Mouse (Mus musculus) hindbrain, embryonic 10.5 days (tissue): ENCODE results near the gene Nprl3. TPM values are rescaled to one million over a fixed set of nuclear protein-coding genes. Genes with fewer than 3 reads are reported as not detected.

ENCODE experiments used
- DNase-seq: peaks from one replicate; pipeline ENCODE4 v3.0.0-alpha.2; 2017; ENCODE audit warnings: low spot score
- H3K27ac ChIP-seq: fragments of 300-500 bp; sonication (generic); 2 replicates; pipeline ENCODE4 v1.5.1; 2016; ENCODE audit warnings: mild to moderate bottlenecking, moderate library complexity
- H3K27me3 ChIP-seq: fragments of 300-500 bp; sonication (generic); 2 replicates; pipeline ENCODE4 v1.6.1; 2016; ENCODE audit warnings: mild to moderate bottlenecking; ENCODE audit not compliant: poor library complexity, insufficient read depth, severe bottlenecking
- H3K36me3 ChIP-seq: fragments of 300-500 bp; sonication (generic); 2 replicates; pipeline ENCODE4 v1.6.1; 2016; ENCODE audit warnings: mild to moderate bottlenecking, moderate library complexity
- H3K4me1 ChIP-seq: fragments of 300-500 bp; sonication (generic); replicated peaks from 2 replicates; pipeline ENCODE4 v1.6.1; 2016; ENCODE audit warnings: mild to moderate bottlenecking
- H3K4me3 ChIP-seq: fragments of 300-500 bp; sonication (generic); 2 replicates; pipeline ENCODE4 v1.5.1; 2016; ENCODE audit warnings: mild to moderate bottlenecking, moderate library complexity
- H3K9me3 ChIP-seq: fragments of 300-500 bp; sonication (generic); 2 replicates; pipeline ENCODE4 v1.6.1; 2016; ENCODE audit warnings: mild to moderate bottlenecking, moderate library complexity
- WGBS: fragments of 180-500 bp; shearing (Covaris S2); methylation state at CpG from one replicate; pipeline ENCODE4 v1.1.7; 2016; 5-methylcytosine and 5-hydroxymethylcytosine counted together
- polyA plus RNA-seq: library from polyadenylated mRNA; unstranded; fragments of >200 nt; fragmentation: Nextera tagmentation; extraction: Ambion mirVana; gene quantifications from 2 replicates; pipeline ENCODE4 v1.2.1, GENCODE M21; 2016

Gene Nprl3
- polyA plus RNA-seq, 1 experiment from 2014 or later: 45.6 TPM

GRCm38 (mm10) chr11:32224468-32225139 lies 42.9 kb downstream of the Nprl3 start:
- 39% methylated on average over 4 of the region's 4 CpGs for whole genome bisulfite sequencing
- H3K4me3 ChIP-seq: no peak overlapping the region
- H3K27ac ChIP-seq: peak overlapping the region; percentile 95
- no peaks in the 10 kb centered on the region for H3K9me3 ChIP-seq
- H3K27me3 ChIP-seq: peaks cover 28% of the 10 kb centered on the region
- peaks cover 18% of the 10 kb centered on the region for H3K36me3 ChIP-seq
- peak; percentile 45 for DNase-seq
- H3K4me1 ChIP-seq: peaks cover 72% of the 10 kb centered on the region

GRCm38 (mm10) chr11:32223297-32223967 lies 44.1 kb downstream of the Nprl3 start:
- H3K4me3 ChIP-seq: no peak overlapping the region; the same call in 1 of the 2 replicates
- H3K4me1 ChIP-seq: peaks cover 83% of the 10 kb centered on the region
- DNase-seq: no peak
- WGBS: 68% methylated on average over 4 of the region's 4 CpGs
- H3K9me3 ChIP-seq: no peaks in the 10 kb centered on the region
- H3K27me3 ChIP-seq: peaks cover 28% of the 10 kb centered on the region
- no peak overlapping the region for H3K27ac ChIP-seq
- peaks cover 7% of the 10 kb centered on the region for H3K36me3 ChIP-seq

GRCm38 (mm10) chr11:32222570-32223194 lies 44.8 kb downstream of the Nprl3 start:
- DNase-seq: no peak
- Histone ChIP-seq H3K36me3 (no peaks in the 10 kb centered on the region), H3K27ac (peak overlapping the region; percentile 93), H3K4me1 (peaks cover 89% of the 10 kb centered on the region), H3K27me3 (peaks cover 28% of the 10 kb centered on the region), H3K4me3 (peak overlapping the region; percentile 90), H3K9me3 (no peaks in the 10 kb centered on the region)
- WGBS: 9% methylated on average over 21 of the region's 21 CpGs

GRCm38 (mm10) chr11:32221951-32222409 lies 45.5 kb downstream of the Nprl3 start, which contains the start of gene Rhbdf1:
TSS of gene Rhbdf1 (minus strand) at chr11:32222300.
- Histone ChIP-seq H3K27me3 (peaks cover 28% of the 10 kb centered on the region), H3K27ac (peak within 1 kb of the TSS; percentile 93), H3K9me3 (no peaks in the 10 kb centered on the region), H3K4me3 (peak within 1 kb of the TSS; percentile 90), H3K4me1 (peaks cover 86% of the 10 kb centered on the region), H3K36me3 (no peaks in the 10 kb centered on the region)
- under 1% methylated on average over 72 of the region's 72 CpGs for WGBS
- peak; percentile 67 for DNase-seq

GRCm38 (mm10) chr11:32221225-32221950 lies 46.1 kb downstream of the Nprl3 start:
- peaks cover 28% of the 10 kb centered on the region for H3K27me3 ChIP-seq
- H3K27ac ChIP-seq: peak overlapping the region; percentile 93
- H3K4me3 ChIP-seq: peak overlapping the region; percentile 90
- DNase-seq: peak; percentile 71
- H3K4me1 ChIP-seq: peaks cover 80% of the 10 kb centered on the region
- H3K36me3 ChIP-seq: no peaks in the 10 kb centered on the region
- no peaks in the 10 kb centered on the region for H3K9me3 ChIP-seq
- WGBS: under 1% methylated on average over 46 of the region's 46 CpGs

- WGBS: 32% methylated on average over 10 of the region's 10 CpGs
- Histone ChIP-seq H3K4me3 (peak overlapping the region; percentile 90), H3K9me3 (no peaks in the 10 kb centered on the region), H3K36me3 (peaks cover 5% of the 10 kb centered on the region), H3K27ac (peak overlapping the region; percentile 93), H3K27me3 (peaks cover 28% of the 10 kb centered on the region), H3K4me1 (peaks cover 73% of the 10 kb centered on the region)
- DNase-seq: no peak
Observed at GRCm38 (mm10) chr11:32220607-32221224, 46.8 kb downstream of the Nprl3 start.

- H3K4me1 ChIP-seq: peaks cover 59% of the 10 kb centered on the region
- peaks cover 21% of the 10 kb centered on the region for H3K27me3 ChIP-seq
- no peak overlapping the region for H3K4me3 ChIP-seq
- H3K9me3 ChIP-seq: no peaks in the 10 kb centered on the region
- no peak for DNase-seq
- 92% methylated on average over 10 of the region's 10 CpGs for WGBS
- H3K36me3 ChIP-seq: peaks cover 19% of the 10 kb centered on the region
- no peak overlapping the region for H3K27ac ChIP-seq
Observed at GRCm38 (mm10) chr11:32219287-32219686, 48.2 kb downstream of the Nprl3 start.

- Histone ChIP-seq H3K27me3 (peaks cover 14% of the 10 kb centered on the region), H3K27ac (peak overlapping the region; percentile 84), H3K9me3 (no peaks in the 10 kb centered on the region), H3K36me3 (peaks cover 26% of the 10 kb centered on the region), H3K4me1 (peaks cover 59% of the 10 kb centered on the region), H3K4me3 (0 out of 2 replicates have a peak overlapping the region, but pooled peaks have one; percentile 4)
- 52% methylated on average over 6 of the region's 6 CpGs for WGBS
- peak; percentile 35 for DNase-seq
Observed at GRCm38 (mm10) chr11:32218501-32219050, 48.9 kb downstream of the Nprl3 start.

- Histone ChIP-seq H3K4me1 (peaks cover 45% of the 10 kb centered on the region), H3K27ac (0 out of 2 replicates have a peak overlapping the region, but pooled peaks have one; percentile 14), H3K9me3 (no peaks in the 10 kb centered on the region), H3K4me3 (no peak overlapping the region), H3K27me3 (no peaks in the 10 kb centered on the region; the same call in none of the 2 replicates), H3K36me3 (peaks cover 43% of the 10 kb centered on the region)
- DNase-seq: peak; percentile 73
- 22% methylated on average over 8 of the region's 8 CpGs for WGBS
Observed at GRCm38 (mm10) chr11:32216851-32217250, 50.7 kb downstream of the Nprl3 start.

- no peaks in the 10 kb centered on the region for H3K9me3 ChIP-seq
- peaks cover 33% of the 10 kb centered on the region for H3K4me1 ChIP-seq
- no peaks in the 10 kb centered on the region; the same call in 1 of the 2 replicates for H3K27me3 ChIP-seq
- H3K36me3 ChIP-seq: peaks cover 56% of the 10 kb centered on the region
- no peak overlapping the region for H3K27ac ChIP-seq
- H3K4me3 ChIP-seq: no peak overlapping the region
- no peak for DNase-seq
- 93% methylated on average over 18 of the region's 18 CpGs for WGBS
Observed at GRCm38 (mm10) chr11:32215372-32216162, 51.9 kb downstream of the Nprl3 start.

- H3K4me3 ChIP-seq: no peak overlapping the region
- peaks cover 11% of the 10 kb centered on the region for H3K4me1 ChIP-seq
- H3K9me3 ChIP-seq: no peaks in the 10 kb centered on the region
- WGBS: 89% methylated on average over 9 of the region's 9 CpGs
- H3K36me3 ChIP-seq: peaks cover 90% of the 10 kb centered on the region
- H3K27me3 ChIP-seq: no peaks in the 10 kb centered on the region
- H3K27ac ChIP-seq: no peak overlapping the region
- no peak for DNase-seq
Observed at GRCm38 (mm10) chr11:32210623-32211022, 56.9 kb downstream of the Nprl3 start.
